Mouse (Mus musculus) lung, embryonic 16.5 days (tissue): ENCODE measurements at regions not wholly inside any gene's neighbourhood (a gene's known extent, or its start where the extent isn't known, plus 50 kb on each side); places are given as distances from the start of the nearest gene placed in this dataset.

Experiments used
- ATAC-seq: fragments of 200-750 bp; cut with Nextera tagmentation; 2 replicates; pipeline ENCODE4 v1.8.0; 2017; ENCODE audit warnings: low read depth, mild to moderate bottlenecking, moderate library complexity
- H3K27ac ChIP-seq: fragments of 300-500 bp; sonication (generic); 2 replicates; pipeline ENCODE4 v1.5.1; 2014; ENCODE audit warnings: mild to moderate bottlenecking, control low read depth, low read length
- H3K27me3 ChIP-seq: fragments of 300-500 bp; sonication (generic); 2 replicates; pipeline ENCODE4 v1.6.1; 2014; ENCODE audit warnings: low read depth, low read length, mixed read lengths; ENCODE audit not compliant: control insufficient read depth, insufficient read depth
- H3K36me3 ChIP-seq: fragments of 300-500 bp; sonication (generic); 2 replicates; pipeline ENCODE4 v1.6.1; 2014; ENCODE audit warnings: low read length; ENCODE audit not compliant: control insufficient read depth, insufficient read depth
- H3K4me1 ChIP-seq: fragments of 300-500 bp; sonication (generic); replicated peaks from 2 replicates; pipeline ENCODE4 v1.6.1; 2014; ENCODE audit warnings: low read length, mixed read lengths; ENCODE audit not compliant: control insufficient read depth, insufficient read depth
- H3K4me2 ChIP-seq: fragments of 300-500 bp; sonication (generic); 2 replicates; pipeline ENCODE4 v1.6.1; 2014; ENCODE audit warnings: low read depth, low read length, control low read depth
- H3K4me3 ChIP-seq: fragments of 300-500 bp; sonication (generic); 2 replicates; pipeline ENCODE4 v1.5.1; 2014; ENCODE audit warnings: mild to moderate bottlenecking, low read length, control low read depth
- H3K9ac ChIP-seq: fragments of 300-500 bp; sonication (generic); 2 replicates; pipeline ENCODE4 v1.6.1; 2014; ENCODE audit warnings: low read length, control low read depth
- H3K9me3 ChIP-seq: fragments of 300-500 bp; sonication (generic); 2 replicates; pipeline ENCODE4 v1.6.1; 2016; ENCODE audit warnings: low read length; ENCODE audit not compliant: control insufficient read depth
- WGBS: fragments of 180-500 bp; shearing (Covaris S2); extraction: QIAGEN DNeasy Blood & Tissue Kit; methylation state at CpG from one replicate; pipeline ENCODE4 v1.1.7; 2014; 5-methylcytosine and 5-hydroxymethylcytosine counted together

DNA sequence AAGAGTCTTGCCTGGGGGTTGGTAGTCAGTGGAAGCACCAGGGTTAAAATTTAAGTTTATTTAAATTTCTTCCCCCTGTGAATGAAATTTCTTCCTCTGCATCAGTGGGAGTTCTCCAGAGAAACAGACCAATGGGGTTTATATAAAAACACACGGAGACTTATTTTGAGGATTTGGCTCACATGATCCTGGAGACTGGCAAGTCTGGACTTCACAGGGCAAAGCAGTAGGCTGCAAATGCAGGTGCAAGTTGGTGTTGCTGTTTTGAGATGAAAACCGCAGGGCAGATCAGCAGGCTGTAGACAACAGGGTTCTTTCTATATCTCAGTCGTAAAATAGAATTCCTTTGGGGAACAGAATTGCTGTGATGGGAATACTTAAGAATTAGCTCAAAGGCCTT lies 137.3 kb upstream of the Il12b start:
- Histone ChIP-seq H3K36me3 (no peaks in the 10 kb centered on the region), H3K4me3 (no peak overlapping the region), H3K9ac (no peak overlapping the region), H3K27ac (no peak overlapping the region), H3K4me2 (no peak overlapping the region), H3K4me1 (no peaks in the 10 kb centered on the region), H3K27me3 (no peaks in the 10 kb centered on the region), H3K9me3 (no peaks in the 10 kb centered on the region)
- WGBS, result 84% methylated on average over 3 of the region's 3 CpGs
- no peak for ATAC-seq

GRCm38 (mm10) chr11:44272268-44272667 lies 127.6 kb upstream of the Il12b start:
- no peaks in the 10 kb centered on the region for H3K27me3 ChIP-seq
- no peaks in the 10 kb centered on the region for H3K4me1 ChIP-seq
- H3K4me3 ChIP-seq, result no peak overlapping the region
- no peaks in the 10 kb centered on the region for H3K36me3 ChIP-seq
- no peak overlapping the region for H3K27ac ChIP-seq
- no peak overlapping the region for H3K4me2 ChIP-seq
- H3K9me3 ChIP-seq, result no peaks in the 10 kb centered on the region
- ATAC-seq, result no peak
- H3K9ac ChIP-seq, result no peak overlapping the region

DNA sequence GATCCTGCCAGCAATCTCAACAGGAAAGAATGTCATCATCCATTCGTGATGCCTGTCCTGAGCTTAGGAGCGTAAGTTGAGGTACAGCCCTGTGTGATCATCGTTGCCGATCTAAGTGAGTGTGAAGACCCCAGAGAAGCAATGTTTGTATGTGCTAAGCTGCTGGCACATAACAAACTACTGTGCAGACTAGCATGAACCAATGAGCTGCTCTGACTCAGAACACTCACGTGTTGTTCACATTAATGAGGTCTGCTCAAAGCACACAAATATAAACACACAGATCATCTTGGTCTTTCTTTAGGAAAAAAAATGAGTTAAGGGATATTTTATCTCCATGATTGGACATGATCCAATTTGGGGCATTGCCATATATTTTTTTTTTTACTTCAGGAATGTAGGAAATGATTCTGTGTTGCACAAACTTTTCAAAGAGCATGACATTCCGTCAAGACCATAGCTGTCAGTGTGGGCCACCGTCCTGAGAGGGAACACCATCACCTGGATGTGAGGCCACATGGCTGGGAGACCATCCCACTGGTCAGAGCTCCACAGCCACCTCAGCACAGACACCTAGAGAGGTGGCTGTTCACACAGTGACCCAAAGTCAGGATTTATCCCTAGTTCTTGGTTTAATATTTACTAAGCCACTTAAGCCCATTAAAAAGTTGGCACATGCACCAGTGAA lies 121.2 kb upstream of the Il12b start:
- no peaks in the 10 kb centered on the region; the same call in 1 of the 2 replicates for H3K4me1 ChIP-seq
- no peaks in the 10 kb centered on the region for H3K9me3 ChIP-seq
- no peak overlapping the region for H3K27ac ChIP-seq
- H3K27me3 ChIP-seq, result no peaks in the 10 kb centered on the region
- H3K36me3 ChIP-seq, result no peaks in the 10 kb centered on the region
- H3K9ac ChIP-seq, result no peak overlapping the region
- no peak overlapping the region for H3K4me2 ChIP-seq
- peak; percentile 81 for ATAC-seq
- H3K4me3 ChIP-seq, result no peak overlapping the region
- 37% methylated on average over 7 of the region's 7 CpGs for WGBS

GRCm38 (mm10) chr11:44285961-44286360 lies 113.9 kb upstream of the Il12b start:
- H3K9me3 ChIP-seq, result no peaks in the 10 kb centered on the region

GRCm38 (mm10) chr11:44288825-44289224 lies 111.0 kb upstream of the Il12b start:
- Histone ChIP-seq H3K36me3 (no peaks in the 10 kb centered on the region), H3K9ac (no peak overlapping the region), H3K4me1 (no peaks in the 10 kb centered on the region), H3K9me3 (no peaks in the 10 kb centered on the region), H3K4me3 (no peak overlapping the region), H3K27ac (no peak overlapping the region), H3K27me3 (no peaks in the 10 kb centered on the region), H3K4me2 (no peak overlapping the region)
- ATAC-seq, result no peak
- 61% methylated on average over 1 of the region's 1 CpGs for WGBS

More at GRCm38 (mm10) chr11:44285961-44286360, 113.9 kb upstream of the Il12b start:
- no peak for ATAC-seq
- H3K27ac ChIP-seq, result no peak overlapping the region
- no peak overlapping the region for H3K4me3 ChIP-seq
- H3K36me3 ChIP-seq, result no peaks in the 10 kb centered on the region
- H3K4me1 ChIP-seq, result no peaks in the 10 kb centered on the region
- WGBS, result 74% methylated on average over 2 of the region's 2 CpGs
- no peaks in the 10 kb centered on the region for H3K27me3 ChIP-seq
- H3K9ac ChIP-seq, result no peak overlapping the region
- no peak overlapping the region for H3K4me2 ChIP-seq

DNA sequence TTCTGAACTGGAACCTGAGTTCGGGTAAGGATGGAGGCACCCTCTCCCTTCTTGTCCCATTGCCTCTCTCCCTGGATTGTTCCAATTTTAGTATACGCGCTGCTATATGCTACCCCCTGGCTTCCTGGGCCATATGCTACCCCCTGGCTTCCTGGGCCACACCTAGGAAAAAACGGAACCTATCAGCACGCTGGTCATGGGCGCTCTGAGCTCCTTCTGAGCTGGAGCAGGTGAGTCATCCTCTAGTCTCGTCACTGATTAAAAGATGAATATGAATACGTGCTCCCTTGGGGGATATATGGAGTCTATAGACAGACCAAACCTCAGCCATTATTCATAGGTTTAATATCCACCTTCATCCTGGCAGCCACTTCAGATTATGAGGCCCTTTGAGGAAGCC lies 96.1 kb upstream of the Il12b start:
- 86% methylated on average over 8 of the region's 8 CpGs for WGBS
- Histone ChIP-seq H3K9me3 (no peaks in the 10 kb centered on the region), H3K36me3 (no peaks in the 10 kb centered on the region), H3K27me3 (no peaks in the 10 kb centered on the region), H3K4me1 (no peaks in the 10 kb centered on the region), H3K27ac (no peak overlapping the region), H3K9ac (no peak overlapping the region), H3K4me2 (no peak overlapping the region), H3K4me3 (no peak overlapping the region)
- no peak for ATAC-seq

GRCm38 (mm10) chr11:44316061-44316460 lies 83.8 kb upstream of the Il12b start:
- no peak for ATAC-seq
- H3K9me3 ChIP-seq, result no peaks in the 10 kb centered on the region
- H3K27me3 ChIP-seq, result no peaks in the 10 kb centered on the region
- no peak overlapping the region for H3K4me3 ChIP-seq
- no peak overlapping the region for H3K27ac ChIP-seq
- no peak overlapping the region for H3K4me2 ChIP-seq
- WGBS, result 83% methylated on average over 8 of the region's 8 CpGs
- H3K4me1 ChIP-seq, result no peaks in the 10 kb centered on the region
- H3K9ac ChIP-seq, result no peak overlapping the region
- H3K36me3 ChIP-seq, result no peaks in the 10 kb centered on the region

DNA sequence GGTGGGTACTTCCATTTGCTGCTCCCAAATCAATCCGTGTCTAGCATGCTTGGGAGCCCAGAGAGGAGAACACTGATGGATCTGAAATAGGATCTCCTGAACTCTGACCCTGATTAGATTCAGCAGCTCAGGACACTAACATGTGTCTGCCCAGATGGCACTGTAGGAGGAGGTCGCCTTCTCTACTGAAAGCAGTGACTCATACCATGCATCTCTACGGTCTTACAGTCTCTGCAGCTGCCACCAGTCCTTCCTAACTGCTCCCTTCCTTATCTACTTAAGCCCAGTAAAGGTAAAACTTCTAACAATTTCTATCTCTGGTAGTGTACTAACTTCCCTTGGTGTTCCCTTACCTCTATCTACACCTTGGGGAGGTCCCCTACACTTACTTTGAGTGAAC lies 80.7 kb upstream of the Il12b start:
- H3K36me3 ChIP-seq, result no peaks in the 10 kb centered on the region
- no peak for ATAC-seq
- no peak overlapping the region for H3K4me2 ChIP-seq
- H3K27me3 ChIP-seq, result no peaks in the 10 kb centered on the region
- no peaks in the 10 kb centered on the region for H3K4me1 ChIP-seq
- H3K27ac ChIP-seq, result no peak overlapping the region
- H3K4me3 ChIP-seq, result no peak overlapping the region
- WGBS, result 78% methylated on average over 3 of the region's 3 CpGs
- H3K9me3 ChIP-seq, result no peaks in the 10 kb centered on the region
- H3K9ac ChIP-seq, result no peak overlapping the region

- no peak overlapping the region for H3K27ac ChIP-seq
- 53% methylated on average over 2 of the region's 2 CpGs for WGBS
- no peaks in the 10 kb centered on the region for H3K4me1 ChIP-seq
- no peak overlapping the region for H3K4me3 ChIP-seq
- no peak overlapping the region for H3K9ac ChIP-seq
- H3K4me2 ChIP-seq, result no peak overlapping the region
- H3K27me3 ChIP-seq, result no peaks in the 10 kb centered on the region
- H3K9me3 ChIP-seq, result no peaks in the 10 kb centered on the region
- H3K36me3 ChIP-seq, result no peaks in the 10 kb centered on the region
- ATAC-seq, result peak; percentile 31; the same call in 1 of the 2 replicates
These were observed 76.5 kb upstream of the Il12b start for GRCm38 (mm10) chr11:44323314-44323713.

DNA sequence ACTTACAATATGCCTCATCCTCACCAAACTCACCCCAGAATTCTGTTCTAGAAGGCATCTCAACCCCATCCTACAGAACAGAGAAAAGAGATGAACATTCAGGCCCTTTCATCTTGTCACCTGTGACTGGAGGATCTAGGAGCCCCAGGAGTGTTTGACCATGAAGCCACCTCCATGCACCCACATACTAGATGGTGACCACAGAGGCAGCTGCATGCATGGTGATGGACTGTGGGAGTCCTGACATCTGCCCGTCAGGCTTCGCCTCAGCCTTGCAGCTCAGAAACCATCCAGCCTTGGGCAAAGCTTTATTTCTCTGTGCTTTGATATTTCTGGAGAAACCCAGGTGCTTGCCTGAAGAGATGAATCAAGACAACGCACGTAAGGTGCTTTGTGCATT lies 74.8 kb upstream of the Il12b start:
- Histone ChIP-seq H3K27me3 (no peaks in the 10 kb centered on the region), H3K36me3 (no peaks in the 10 kb centered on the region), H3K9me3 (no peaks in the 10 kb centered on the region), H3K27ac (no peak overlapping the region), H3K4me1 (no peaks in the 10 kb centered on the region), H3K4me3 (no peak overlapping the region), H3K4me2 (no peak overlapping the region), H3K9ac (no peak overlapping the region)
- no peak for ATAC-seq
- WGBS, result 95% methylated on average over 4 of the region's 4 CpGs
